Mouse (Mus musculus): ENCODE results near the gene Rdh1. TPM values are rescaled to one million over a fixed set of nuclear protein-coding genes. Genes with fewer than 3 reads are reported as not detected.
"Not testable (repeated sequence)": the region's sequence is repeated elsewhere in the genome, so short reads cannot be mapped to it uniquely, and the experiment has no call there.

The Rdh1 gene
- total RNA-seq, 2 experiments from 2014 or later, result 0.05 to 0.10 TPM

DNA sequence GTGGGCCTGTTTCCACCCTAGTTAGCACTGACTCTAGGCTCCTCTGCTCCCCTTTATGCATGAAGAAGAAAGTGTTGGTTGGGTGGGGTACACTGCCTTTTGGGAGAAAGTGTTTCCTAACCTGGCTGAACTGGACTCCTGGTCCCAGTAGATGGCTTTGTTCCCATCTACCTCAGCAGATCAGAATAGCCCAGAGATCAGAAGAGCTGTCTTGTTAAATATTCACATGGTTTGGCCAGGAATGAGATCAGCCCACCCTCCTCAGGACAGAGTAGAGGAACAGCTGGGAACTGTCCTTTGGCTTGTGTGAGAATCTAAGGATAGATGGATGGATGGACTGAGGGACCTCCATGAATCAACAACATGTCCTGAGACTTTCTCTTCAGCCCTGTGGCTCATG, 56.4 kb downstream of the Rdh1 start:
- intact Hi-C loops (cut with DNase I), result no loop called here
- DNase-seq, result no peak

GRCm38 (mm10) chr10:127817268-127817910, 57.9 kb downstream of the Rdh1 start:
- DNase-seq; intact Hi-C loops (cut with DNase I): not testable (repeated sequence)

Other genes starting within 250 kb of the Rdh1 start
- 10 to 100 TPM; 11.0 to 11.3 TPM for gene Ndufa4l2, start 244.8 kb upstream of the Rdh1 start, total RNA-seq (2021)
- gene Shmt2, start 237.3 kb upstream of the Rdh1 start, total RNA-seq (2021), result 10 to 100 TPM; 23.4 to 26.4 TPM
- gene Nxph4, start 225.2 kb upstream of the Rdh1 start, total RNA-seq (2021), result under 1 TPM; 0.20 TPM
- 10 to 100 TPM; 48.6 to 49.1 TPM for gene Lrp1, start 138.6 kb upstream of the Rdh1 start, total RNA-seq (2021)
- 10 to 100 TPM; 15.4 to 15.5 TPM for gene Stat6, start 116.7 kb upstream of the Rdh1 start, total RNA-seq (2021)
- gene Nemp1, start 92.8 kb upstream of the Rdh1 start, total RNA-seq (2021), result 1 to 10 TPM; 1.9 to 2.1 TPM
- 1 to 10 TPM; 2.3 to 4.4 TPM for gene Nab2, start 91.2 kb upstream of the Rdh1 start, total RNA-seq (2021)
- gene Myo1a, start 54.6 kb upstream of the Rdh1 start, total RNA-seq (2021), result under 1 TPM; 0.15 to 0.18 TPM
- gene Tac2, start 35.2 kb upstream of the Rdh1 start, total RNA-seq (2021), result not detected
- 1 to 10 TPM; 5.1 to 5.9 TPM for gene Zbtb39, start 20.2 kb upstream of the Rdh1 start, total RNA-seq (2021)
- under 1 TPM; 0.13 to 0.15 TPM for gene Gpr182, start 8.0 kb upstream of the Rdh1 start, total RNA-seq (2021)
- not detected for gene Rdh16f1, start 66 bp downstream of the Rdh1 start, total RNA-seq (2021)
- under 1 TPM; 0.47 to 0.69 TPM for gene Rdh9, start 16.7 kb downstream of the Rdh1 start, total RNA-seq (2021)
- gene Rdh16, start 41.4 kb downstream of the Rdh1 start, total RNA-seq (2021), result not detected
- gene Rdh19, start 90.2 kb downstream of the Rdh1 start, total RNA-seq (2021), result not detected
- gene Rdh16f2, start 106.8 kb downstream of the Rdh1 start, total RNA-seq (2021), result not detected
- not detected for gene Rdh7, start 129.1 kb downstream of the Rdh1 start, total RNA-seq (2021)
- not detected for gene Sdr9c7, start 138.8 kb downstream of the Rdh1 start, total RNA-seq (2021)
- not detected for gene Hsd17b6, start 247.9 kb downstream of the Rdh1 start, total RNA-seq (2021)

All from gastrocnemius, postnatal 36 days (tissue).